Mouse (Mus musculus) cortical plate, adult 2 months (tissue): ENCODE results near the gene Chst15. TPM values are rescaled to one million over a fixed set of nuclear protein-coding genes. Genes with fewer than 3 reads are reported as not detected.

Source experiments
- H3K27ac ChIP-seq: fragments of 200-500 bp; 2 replicates; pipeline ENCODE4 v1.5.1; 2012; ENCODE audit warnings: low read length, control low read depth, inconsistent platforms; ENCODE audit not compliant: insufficient read depth
- H3K4me1 ChIP-seq: fragments of 200-500 bp; 2 replicates; pipeline ENCODE4 v1.6.1; 2011; ENCODE audit warnings: low read length; ENCODE audit not compliant: control insufficient read depth, insufficient read depth
- H3K4me3 ChIP-seq: fragments of 200-500 bp; 2 replicates; pipeline ENCODE4 v1.5.1; 2011; ENCODE audit warnings: mild to moderate bottlenecking, low read length, control low read depth; ENCODE audit not compliant: insufficient read depth
- CTCF ChIP-seq: fragments of 200-500 bp; IDR thresholded peaks from 2 replicates; pipeline ENCODE4 v1.5.1; 2011; ENCODE audit warnings: mild to moderate bottlenecking, control low read depth, low read length; ENCODE audit not compliant: insufficient read depth; ENCODE audit errors: extremely low read depth
- POLR2A ChIP-seq: fragments of 200-500 bp; IDR thresholded peaks from 2 replicates; pipeline ENCODE4 v1.6.1; 2011; ENCODE audit warnings: mild to moderate bottlenecking, low read length, control low read depth; ENCODE audit not compliant: insufficient read depth; ENCODE audit errors: extremely low read depth
- polyA plus RNA-seq: library from polyadenylated mRNA; depleted of rRNA; stranded (reverse); fragments of >200 nt; gene quantifications from 2 replicates; pipeline ENCODE4 v1.2.3, GENCODE M21; 2012

Gene Chst15
- polyA plus RNA-seq, 1 experiment = 16.0 TPM

GRCm38 (mm10) chr7:132338350-132338749, 21.3 kb upstream of the Chst15 start:
- no peak overlapping the region for H3K27ac ChIP-seq
- TF ChIP-seq CTCF = no peak
- no peak for TF ChIP-seq POLR2A
- H3K4me3 ChIP-seq = no peak overlapping the region
- peaks cover 5% of the 10 kb centered on the region; the same call in 1 of the 2 replicates for H3K4me1 ChIP-seq

- Histone ChIP-seq H3K4me1 (peaks cover 5% of the 10 kb centered on the region; the same call in 1 of the 2 replicates), H3K27ac (peak overlapping the region; percentile 16), H3K4me3 (no peak overlapping the region)
- TF ChIP-seq POLR2A (no peak), CTCF (no peak)
These were observed 20.4 kb upstream of the Chst15 start for GRCm38 (mm10) chr7:132337268-132337917.

- Histone ChIP-seq H3K4me1 (peaks cover 5% of the 10 kb centered on the region; the same call in 1 of the 2 replicates), H3K4me3 (no peak overlapping the region), H3K27ac (peak overlapping the region; percentile 16)
- TF ChIP-seq CTCF = no peak
- no peak for TF ChIP-seq POLR2A
These were observed 19.8 kb upstream of the Chst15 start for GRCm38 (mm10) chr7:132336781-132337180.

GRCm38 (mm10) chr7:132335367-132335766, 18.3 kb upstream of the Chst15 start:
- Histone ChIP-seq H3K4me1 (peaks cover 5% of the 10 kb centered on the region; the same call in 1 of the 2 replicates), H3K27ac (no peak overlapping the region), H3K4me3 (no peak overlapping the region)
- TF ChIP-seq CTCF (no peak), POLR2A (no peak)

GRCm38 (mm10) chr7:132333078-132333477, 16.1 kb upstream of the Chst15 start:
- TF ChIP-seq CTCF (no peak), POLR2A (no peak)
- no peak overlapping the region for H3K27ac ChIP-seq
- H3K4me1 ChIP-seq = peaks cover 5% of the 10 kb centered on the region; the same call in 1 of the 2 replicates
- no peak overlapping the region for H3K4me3 ChIP-seq

GRCm38 (mm10) chr7:132332176-132332575, 15.1 kb upstream of the Chst15 start:
- H3K27ac ChIP-seq = no peak overlapping the region
- peaks cover 3% of the 10 kb centered on the region; the same call in 1 of the 2 replicates for H3K4me1 ChIP-seq
- H3K4me3 ChIP-seq = no peak overlapping the region
- TF ChIP-seq POLR2A (no peak), CTCF (no peak)

GRCm38 (mm10) chr7:132330179-132330578, 13.2 kb upstream of the Chst15 start:
- no peak overlapping the region for H3K4me3 ChIP-seq
- TF ChIP-seq CTCF (no peak), POLR2A (no peak)
- H3K4me1 ChIP-seq = no peaks in the 10 kb centered on the region
- H3K27ac ChIP-seq = no peak overlapping the region

GRCm38 (mm10) chr7:132328648-132329047, 11.6 kb upstream of the Chst15 start:
- TF ChIP-seq POLR2A = no peak
- no peak for TF ChIP-seq CTCF
- Histone ChIP-seq H3K4me3 (no peak overlapping the region), H3K27ac (no peak overlapping the region), H3K4me1 (no peaks in the 10 kb centered on the region)

GRCm38 (mm10) chr7:132325549-132326331, 8.7 kb upstream of the Chst15 start:
- Histone ChIP-seq H3K4me1 (peaks cover under 1% of the 10 kb centered on the region; the same call in 1 of the 2 replicates), H3K4me3 (no peak overlapping the region), H3K27ac (no peak overlapping the region)
- TF ChIP-seq POLR2A = no peak
- no peak for TF ChIP-seq CTCF

GRCm38 (mm10) chr7:132323430-132323829, 6.4 kb upstream of the Chst15 start:
- TF ChIP-seq POLR2A (no peak), CTCF (no peak)
- Histone ChIP-seq H3K4me1 (peaks cover 1% of the 10 kb centered on the region; the same call in 1 of the 2 replicates), H3K4me3 (no peak overlapping the region), H3K27ac (no peak overlapping the region)
